Mouse (Mus musculus) heart, adult 2 months (tissue): ENCODE results near the gene Lrsam1.

Experiments
- CTCF ChIP-seq: fragments of 200-600 bp; IDR thresholded peaks from 2 replicates; pipeline ENCODE4 v1.8.1; 2022; ENCODE audit warnings: antibody characterized with exemption, mild to moderate bottlenecking, moderate library complexity
- POLR2A ChIP-seq: fragments of 200-500 bp; IDR thresholded peaks from 2 replicates; pipeline ENCODE4 v1.6.1; 2011; ENCODE audit warnings: mild to moderate bottlenecking, low read depth, low read length, control low read depth; ENCODE audit not compliant: insufficient read depth

GRCm38 (mm10) chr2:32969326-32969725 lies 7.9 kb upstream of the Lrsam1 start:
- TF ChIP-seq POLR2A (peak; percentile 35; the same call in 1 of the 2 replicates), CTCF (no peak)
